15 mouse cellular contexts compared by ENCODE assay signal in the genomic region with DNA sequence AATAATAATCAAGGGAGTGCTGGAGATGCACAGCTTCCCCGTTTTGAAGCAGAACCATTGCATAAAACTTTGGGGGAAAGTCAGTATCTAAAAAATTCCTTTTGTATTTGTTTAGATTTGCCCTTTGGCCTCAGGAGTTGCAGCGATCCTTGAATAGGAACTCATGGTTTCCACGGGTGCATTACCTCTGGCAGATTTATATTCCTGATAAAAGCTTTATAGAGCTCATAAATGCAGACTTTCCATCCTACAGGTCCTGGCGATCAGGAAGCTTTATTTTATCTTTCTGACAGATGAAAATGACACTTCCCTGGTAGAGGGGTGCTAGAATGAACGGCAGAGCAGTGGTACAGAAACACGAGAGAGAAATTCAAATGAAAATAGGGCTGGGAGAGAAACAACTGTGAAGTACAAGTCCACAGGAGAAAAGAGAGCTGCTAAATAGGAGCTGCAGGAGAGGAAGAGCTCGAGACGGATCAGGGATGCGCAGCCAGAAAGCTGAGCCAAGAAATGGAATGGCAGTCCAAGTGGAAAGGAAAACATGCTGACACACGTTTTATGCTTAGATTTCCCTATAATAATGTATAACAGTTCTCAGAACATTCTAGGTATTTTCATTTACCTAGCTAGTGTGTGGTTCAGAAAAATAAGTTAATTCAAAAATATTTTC.
DNase-seq lines count a peak whose midpoint lies in the region; ATAC-seq lines count a peak whose summit lies in the region.
"Had no signal": no experiment of that assay in that cellular context is flagged by ENCODE, and none has a peak within 500 bp of the region (broad histone marks: within the 10 kb centered on the region; RNA-seq: fewer than 3 reads in every experiment).

No protein-coding gene starts in this region.

- H3K4me1 ChIP-seq in midbrain, embryonic 14.5 days (ENCODE audit: control insufficient read depth, insufficient read depth, low read length): no peaks in the 10 kb centered on the region
- no peaks in the 10 kb centered on the region for H3K4me1 ChIP-seq in midbrain, embryonic 16.5 days (ENCODE audit: control insufficient read depth, insufficient read depth, low read length)
- H3K4me1 ChIP-seq: forebrain, embryonic 13.5 days; heart, embryonic 13.5 days; hindbrain, embryonic 10.5 days had no signal

- H3K36me3 ChIP-seq in midbrain, embryonic 14.5 days (ENCODE audit: control insufficient read depth, insufficient read depth, low read length): no peaks in the 10 kb centered on the region
- H3K36me3 ChIP-seq in midbrain, embryonic 16.5 days (ENCODE audit: control insufficient read depth, insufficient read depth, low read length): no peaks in the 10 kb centered on the region
- H3K36me3 ChIP-seq: G1E; heart, embryonic 13.5 days; hindbrain, embryonic 10.5 days had no signal

- no peaks in the 10 kb centered on the region for H3K9me3 ChIP-seq in midbrain, embryonic 14.5 days (ENCODE audit: control insufficient read depth, low read length)
- H3K9me3 ChIP-seq in midbrain, embryonic 16.5 days (replicated peaks; ENCODE audit: control insufficient read depth, low read length, poor library complexity, severe bottlenecking): no peaks in the 10 kb centered on the region
- H3K9me3 ChIP-seq: forebrain, embryonic 13.5 days; heart, embryonic 13.5 days; hindbrain, embryonic 10.5 days had no signal

- no peak overlapping the region for H3K9ac ChIP-seq in midbrain, embryonic 14.5 days (replicated peaks; ENCODE audit: low read length)
- no peak overlapping the region for H3K9ac ChIP-seq in midbrain, embryonic 16.5 days (ENCODE audit: low read depth, low read length)
- H3K9ac ChIP-seq: forebrain, embryonic 13.5 days; heart, embryonic 13.5 days; liver, postnatal 0 days had no signal

- WGBS in midbrain, embryonic 14.5 days: 66% methylated on average over 10 of the region's 10 CpGs
- 62% methylated on average over 10 of the region's 10 CpGs for WGBS in midbrain, embryonic 16.5 days

- no peak overlapping the region for H3K4me3 ChIP-seq in midbrain, embryonic 14.5 days (replicated peaks; ENCODE audit: low read depth, low read length)
- H3K4me3 ChIP-seq in midbrain, embryonic 16.5 days (ENCODE audit: low read depth, low read length): no peak overlapping the region
- H3K4me3 ChIP-seq: forebrain, embryonic 13.5 days; heart, embryonic 13.5 days; hindbrain, embryonic 10.5 days had no signal

- no peak for DNase-seq in frontal cortex, postnatal 25 days (ENCODE audit: low spot score in 2 of 2)
- DNase-seq in midbrain, embryonic 14.5 days: peak; percentile 11
- DNase-seq in cerebellum, adult 8-10 months: peak; percentile 36
- DNase-seq in telencephalon, adult 2 months (ENCODE audit: low read depth, low spot score): peak; percentile 45
- no peak for DNase-seq in kidney, postnatal 14 days
- DNase-seq: adrenal gland, adult 8-10 months; gastrocnemius, postnatal 14 days; liver, postnatal 0 days had no signal

- no peaks in the 10 kb centered on the region for H3K27me3 ChIP-seq in midbrain, embryonic 14.5 days (ENCODE audit: control insufficient read depth, insufficient read depth, low read length)
- H3K27me3 ChIP-seq in midbrain, embryonic 16.5 days (ENCODE audit: control insufficient read depth, insufficient read depth, low read depth, low read length): no peaks in the 10 kb centered on the region
- H3K27me3 ChIP-seq: forebrain, embryonic 13.5 days; heart, embryonic 13.5 days had no signal

- peak; percentile 88 for ATAC-seq in frontal cortex, adult (ENCODE audit: low TSS enrichment)
- no peak for ATAC-seq in midbrain, embryonic 14.5 days (ENCODE audit: low FRiP score, low TSS enrichment)
- ATAC-seq in midbrain, embryonic 16.5 days: no peak
- ATAC-seq: forebrain, embryonic 13.5 days; liver, postnatal 0 days had no signal

- H3K4me2 ChIP-seq in midbrain, embryonic 14.5 days (ENCODE audit: low read length): no peak overlapping the region
- no peak overlapping the region for H3K4me2 ChIP-seq in midbrain, embryonic 16.5 days (ENCODE audit: low read length)
- H3K4me2 ChIP-seq: forebrain, embryonic 13.5 days; heart, embryonic 13.5 days had no signal

- H3K27ac ChIP-seq in midbrain, embryonic 14.5 days (replicated peaks; ENCODE audit: low read depth, low read length): no peak overlapping the region
- no peak overlapping the region for H3K27ac ChIP-seq in midbrain, embryonic 16.5 days (ENCODE audit: low read length)
- H3K27ac ChIP-seq: forebrain, embryonic 13.5 days; heart, embryonic 13.5 days; hindbrain, embryonic 10.5 days; macrophage had no signal

Comparison
In these comparisons a context has a peak if more than half of its experiments do, and no peak if none do; other contexts are left out.
1. DNase-seq: peak in midbrain, embryonic 14.5 days (single experiment), cerebellum, adult 8-10 months (single experiment) and telencephalon, adult 2 months (single experiment); none in frontal cortex, postnatal 25 days (0 of 2) and kidney, postnatal 14 days (single experiment).